8 mouse cellular contexts compared by ENCODE assay signal in genomic region chr3:95661945-95662715, GRCm38 (mm10). TPM values are rescaled to one million over a fixed set of nuclear protein-coding genes. Genes with fewer than 3 reads are reported as not detected.
A peak's percentile ranks its signal among the peaks of the same experiment; 100 is the strongest.
DNase-seq lines count a peak whose midpoint lies in the region; ATAC-seq lines count a peak whose summit lies in the region.

No protein-coding gene starts in this region.

- H3K4me1 ChIP-seq in forebrain, embryonic 10.5 days = peaks cover 72% of the 10 kb centered on the region
- H3K4me1 ChIP-seq in forebrain, embryonic 11.5 days (replicated peaks; ENCODE audit: control insufficient read depth, insufficient read depth, low read length) = peaks cover 11% of the 10 kb centered on the region
- H3K4me1 ChIP-seq in hindbrain, embryonic 15.5 days (replicated peaks) = peaks cover 52% of the 10 kb centered on the region
- H3K4me1 ChIP-seq in midbrain, embryonic 10.5 days = peaks cover 51% of the 10 kb centered on the region

- WGBS in forebrain, embryonic 10.5 days = 69% methylated on average over 7 of the region's 7 CpGs
- 74% methylated on average over 7 of the region's 7 CpGs for WGBS in forebrain, embryonic 11.5 days
- 69% methylated on average over 7 of the region's 7 CpGs for WGBS in hindbrain, embryonic 15.5 days
- WGBS in midbrain, embryonic 10.5 days = 74% methylated on average over 7 of the region's 7 CpGs

- peaks cover 67% of the 10 kb centered on the region for H3K36me3 ChIP-seq in forebrain, embryonic 10.5 days (replicated peaks)
- H3K36me3 ChIP-seq in forebrain, embryonic 11.5 days (ENCODE audit: control insufficient read depth, insufficient read depth, low read length) = peaks cover 15% of the 10 kb centered on the region
- peaks cover 29% of the 10 kb centered on the region for H3K36me3 ChIP-seq in hindbrain, embryonic 15.5 days
- peaks cover 63% of the 10 kb centered on the region for H3K36me3 ChIP-seq in midbrain, embryonic 10.5 days

- H3K9ac ChIP-seq in forebrain, embryonic 11.5 days (ENCODE audit: low read length) = no peak overlapping the region
- no peak overlapping the region for H3K9ac ChIP-seq in hindbrain, embryonic 15.5 days

- H3K9me3 ChIP-seq in forebrain, embryonic 10.5 days = no peaks in the 10 kb centered on the region
- H3K9me3 ChIP-seq in forebrain, embryonic 11.5 days (ENCODE audit: control insufficient read depth, low read length) = no peaks in the 10 kb centered on the region
- H3K9me3 ChIP-seq in hindbrain, embryonic 15.5 days = no peaks in the 10 kb centered on the region
- no peaks in the 10 kb centered on the region for H3K9me3 ChIP-seq in midbrain, embryonic 10.5 days (replicated peaks)

- peak overlapping the region; percentile 99; the same call in 1 of the 2 replicates for H3K4me3 ChIP-seq in forebrain, embryonic 10.5 days
- no peak overlapping the region for H3K4me3 ChIP-seq in forebrain, embryonic 11.5 days (ENCODE audit: low read depth, low read length)
- H3K4me3 ChIP-seq in hindbrain, embryonic 15.5 days = no peak overlapping the region
- H3K4me3 ChIP-seq in midbrain, embryonic 10.5 days = peak overlapping the region; percentile 85; the same call in 1 of the 2 replicates

- ATAC-seq in forebrain, embryonic 11.5 days (replicated peaks; ENCODE audit: low FRiP score) = no peak
- no peak for ATAC-seq in hindbrain, embryonic 15.5 days (ENCODE audit: low FRiP score, low read depth)

- H3K27ac ChIP-seq in forebrain, embryonic 10.5 days = no peak overlapping the region
- no peak overlapping the region for H3K27ac ChIP-seq in forebrain, embryonic 11.5 days (ENCODE audit: low read depth, low read length)
- H3K27ac ChIP-seq in hindbrain, embryonic 15.5 days (replicated peaks) = no peak overlapping the region
- H3K27ac ChIP-seq in midbrain, embryonic 10.5 days (replicated peaks) = no peak overlapping the region

- intact Hi-C loops in left cerebral cortex, postnatal 10 days (cut with DNase I) = no loop called here

- H3K27me3 ChIP-seq in forebrain, embryonic 10.5 days (ENCODE audit: poor library complexity, severe bottlenecking) = no peaks in the 10 kb centered on the region
- no peaks in the 10 kb centered on the region for H3K27me3 ChIP-seq in forebrain, embryonic 11.5 days (ENCODE audit: control insufficient read depth, insufficient read depth, low read length)
- no peaks in the 10 kb centered on the region for H3K27me3 ChIP-seq in hindbrain, embryonic 15.5 days
- no peaks in the 10 kb centered on the region for H3K27me3 ChIP-seq in midbrain, embryonic 10.5 days (ENCODE audit: low read depth, poor library complexity, severe bottlenecking)

- no peak overlapping the region for H3K4me2 ChIP-seq in forebrain, embryonic 11.5 days (ENCODE audit: low read depth, low read length, severe bottlenecking)
- H3K4me2 ChIP-seq in hindbrain, embryonic 15.5 days = peak overlapping the region; percentile 89

- DNase-seq in forebrain, embryonic 10.5 days (ENCODE audit: extremely low spot score, low spot score) = no peak
- DNase-seq in forebrain, embryonic 11.5 days (ENCODE audit: low spot score) = no peak
- DNase-seq in R1 (ENCODE audit: low read depth, low spot score) = peak; percentile 54
- no peak for DNase-seq in midbrain, embryonic 10.5 days (ENCODE audit: low spot score)
- no peak for DNase-seq in spleen, postnatal 10 days (ENCODE audit: low spot score in 2 of 2)
- no peak for DNase-seq in embryo, embryonic 9.5 days (ENCODE audit: extremely low spot score)
- no peak for DNase-seq in left cerebral cortex, postnatal 10 days (ENCODE audit: extremely low spot score in 1 of 2, low spot score in 2 of 2)

RNA-seq across cellular contexts. Expression of gene Mcl1, which starts 3.5 kb away (rescaled TPM):
- 42.1 and 42.9 TPM in 2 replicates for polyA plus RNA-seq in forebrain, embryonic 10.5 days (2016; fragmentation: Nextera tagmentation; extraction: Ambion mirVana)
- polyA plus RNA-seq in forebrain, embryonic 11.5 days (2014; fragmentation: Nextera tagmentation; extraction: Ambion mirVana) = 66.8 and 69.9 TPM in 2 replicates
- polyA plus RNA-seq in hindbrain, embryonic 15.5 days (2015; fragmentation: Nextera tagmentation; extraction: Ambion mirVana) = 46.3 and 47.4 TPM in 2 replicates
- 41.9 and 47.6 TPM in 2 replicates for polyA plus RNA-seq in midbrain, embryonic 10.5 days (2016; fragmentation: Nextera tagmentation; extraction: Ambion mirVana)
- 10 to 100 TPM; 62.2 to 63.0 TPM for total RNA-seq in left cerebral cortex, postnatal 10 days (2021)

RNA-seq across cellular contexts. Expression of gene Adamtsl4, which starts 25.6 kb away (rescaled TPM):
- 0.84 and 1.6 TPM in 2 replicates for polyA plus RNA-seq in forebrain, embryonic 10.5 days (2016; fragmentation: Nextera tagmentation; extraction: Ambion mirVana)
- 0.64 and 1.6 TPM in 2 replicates for polyA plus RNA-seq in forebrain, embryonic 11.5 days (2014; fragmentation: Nextera tagmentation; extraction: Ambion mirVana)
- polyA plus RNA-seq in hindbrain, embryonic 15.5 days (2015; fragmentation: Nextera tagmentation; extraction: Ambion mirVana) = 1.2 TPM in 2 replicates
- polyA plus RNA-seq in midbrain, embryonic 10.5 days (2016; fragmentation: Nextera tagmentation; extraction: Ambion mirVana) = 0.78 and 1.4 TPM in 2 replicates
- 1 to 10 TPM in 1 of 2 experiments, under 1 TPM in 1; 0.73 to 1.3 TPM for total RNA-seq in left cerebral cortex, postnatal 10 days (2021)

RNA-seq across cellular contexts. Expression of gene Ensa, which starts 37.3 kb away (rescaled TPM):
- 85.8 and 86.5 TPM in 2 replicates for polyA plus RNA-seq in forebrain, embryonic 10.5 days (2016; fragmentation: Nextera tagmentation; extraction: Ambion mirVana)
- polyA plus RNA-seq in forebrain, embryonic 11.5 days (2014; fragmentation: Nextera tagmentation; extraction: Ambion mirVana) = 85.1 and 94.3 TPM in 2 replicates
- 109 and 110 TPM in 2 replicates for polyA plus RNA-seq in hindbrain, embryonic 15.5 days (2015; fragmentation: Nextera tagmentation; extraction: Ambion mirVana)
- polyA plus RNA-seq in midbrain, embryonic 10.5 days (2016; fragmentation: Nextera tagmentation; extraction: Ambion mirVana) = 90.1 and 101 TPM in 2 replicates
- 100 to 1,000 TPM; 231 to 238 TPM for total RNA-seq in left cerebral cortex, postnatal 10 days (2021)

Comparison
In these comparisons a context has a peak if more than half of its experiments do, and no peak if none do; other contexts are left out.
1. H3K4me3 ChIP-seq: peak in forebrain, embryonic 10.5 days (single experiment) and midbrain, embryonic 10.5 days (single experiment); none in forebrain, embryonic 11.5 days (single experiment) and hindbrain, embryonic 15.5 days (single experiment).